Mouse (Mus musculus): Measurements from ENCODE around the gene Med13l.

Med13l gene

DNA sequence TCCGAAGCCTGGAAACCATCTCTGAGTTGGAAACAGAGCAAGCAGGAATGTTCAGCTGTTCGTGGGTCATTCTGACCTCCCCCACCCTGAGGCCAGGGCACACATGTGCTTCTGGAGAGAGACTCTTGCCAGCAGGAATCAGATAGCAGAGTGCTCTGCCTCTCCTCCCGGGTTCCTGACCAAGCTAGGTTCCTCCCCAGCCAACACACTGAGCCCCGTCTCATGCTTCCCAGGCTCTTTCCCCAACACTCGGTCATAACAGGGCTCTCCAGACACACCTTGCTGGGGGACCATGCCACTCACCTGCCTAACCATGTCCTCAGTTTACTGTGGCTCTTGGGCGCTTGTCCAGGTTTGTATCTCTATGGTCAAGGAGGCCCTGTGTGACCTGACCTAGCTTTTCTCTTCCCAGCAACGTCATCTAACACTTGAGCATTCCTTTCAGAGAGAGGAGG, 252.5 kb downstream of the Med13l start:
- DNase-seq, result no peak

DNA sequence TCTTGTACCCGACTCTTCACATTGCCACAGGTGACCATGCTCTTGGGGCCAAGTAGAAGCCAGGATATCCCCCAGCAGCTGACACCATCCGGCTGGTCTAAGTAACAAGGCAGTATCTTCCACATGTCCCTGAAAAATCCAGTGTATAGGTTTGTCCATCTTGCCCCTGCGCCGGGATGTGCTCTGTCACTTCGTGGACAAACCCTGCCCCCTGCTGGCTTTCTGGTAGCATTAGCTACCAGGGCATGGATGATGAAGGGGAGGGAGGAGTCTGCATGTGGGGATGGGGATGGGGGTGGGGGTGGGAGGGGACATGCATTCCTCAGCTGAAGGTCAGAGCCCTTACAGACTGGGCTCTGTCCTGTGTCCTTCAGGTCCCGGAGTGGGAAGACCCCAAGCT, 253.6 kb downstream of the Med13l start:
- DNase-seq, result no peak
